Mouse (Mus musculus) thymus, postnatal 36 days (tissue): ENCODE measurements around the gene Dcdc2b.

Experiments
- DNase-seq, 2 experiments: peaks; one replicate each; pipeline ENCODE4 v3.0.0; 2022; ENCODE audit warnings: mixed read lengths in 2 of 2

Gene Dcdc2b

GRCm38 (mm10) chr4:129614093-129614492 is at the start of gene Dcdc2b:
TSS of gene Dcdc2b (minus strand) at chr4:129614257.
- DNase-seq = no peak

GRCm38 (mm10) chr4:129662255-129662813 is 48.3 kb upstream of the Dcdc2b start:
- no peak for DNase-seq

GRCm38 (mm10) chr4:129661584-129661983 is 47.5 kb upstream of the Dcdc2b start:
- no peak for DNase-seq

GRCm38 (mm10) chr4:129654770-129655169 is 40.7 kb upstream of the Dcdc2b start:
- DNase-seq = no peak

- no peak for DNase-seq
These were observed 36.3 kb upstream of the Dcdc2b start for GRCm38 (mm10) chr4:129650359-129650758.

GRCm38 (mm10) chr4:129648656-129649055 is 34.6 kb upstream of the Dcdc2b start:
- no peak for DNase-seq

- DNase-seq = no peak
These were observed 31.1 kb upstream of the Dcdc2b start for GRCm38 (mm10) chr4:129645204-129645603.

- DNase-seq = no peak
These were observed 27.7 kb upstream of the Dcdc2b start for GRCm38 (mm10) chr4:129641756-129642155.

GRCm38 (mm10) chr4:129640638-129641467 is 26.8 kb upstream of the Dcdc2b start, which contains the start of gene Txlna:
TSS of gene Txlna (minus strand) at chr4:129641065.
- peak; percentile 94 to 96 for DNase-seq

GRCm38 (mm10) chr4:129640101-129640637 is 26.1 kb upstream of the Dcdc2b start:
- DNase-seq = peak in 1 of 2 experiments; percentile 47

GRCm38 (mm10) chr4:129639221-129639620 is 25.2 kb upstream of the Dcdc2b start:
- DNase-seq = no peak

- DNase-seq = no peak
These were observed 19.8 kb upstream of the Dcdc2b start for GRCm38 (mm10) chr4:129633852-129634251.

GRCm38 (mm10) chr4:129631867-129632266 is 17.8 kb upstream of the Dcdc2b start:
- no peak for DNase-seq

- DNase-seq = no peak
These were observed 16.9 kb upstream of the Dcdc2b start for GRCm38 (mm10) chr4:129630944-129631343.

GRCm38 (mm10) chr4:129626035-129626434 is 12.0 kb upstream of the Dcdc2b start:
- no peak for DNase-seq

GRCm38 (mm10) chr4:129625496-129625895 is 11.4 kb upstream of the Dcdc2b start:
- DNase-seq = no peak

- DNase-seq = peak; percentile 62 to 74
These were observed 10.9 kb upstream of the Dcdc2b start for GRCm38 (mm10) chr4:129625029-129625370.

GRCm38 (mm10) chr4:129624281-129625028 is 10.4 kb upstream of the Dcdc2b start:
- DNase-seq = peak; percentile 79 to 91

- peak; percentile 54 to 58 for DNase-seq
These were observed 9.6 kb upstream of the Dcdc2b start, which contains the start of gene Ccdc28b for GRCm38 (mm10) chr4:129623681-129624091. TSS of gene Ccdc28b (minus strand) at chr4:129623947.

GRCm38 (mm10) chr4:129622803-129623535 is 8.9 kb upstream of the Dcdc2b start:
- DNase-seq = no peak

- no peak for DNase-seq
These were observed 8.2 kb upstream of the Dcdc2b start for GRCm38 (mm10) chr4:129622120-129622802.
